Mouse (Mus musculus): ENCODE data around the gene Knop1. TPM values are rescaled to one million over a fixed set of nuclear protein-coding genes. Genes with fewer than 3 reads are reported as not detected.
A peak's percentile ranks its signal among the peaks of the same experiment; 100 is the strongest.

Knop1 gene
- 63.8 and 70.1 TPM in 2 replicates for total RNA-seq (2021)
- long read RNA-seq, full-length matches to known transcripts, result 11 of 54 reads
- long read RNA-seq, partial matches to known transcripts, result 28 of 54 reads
- long read RNA-seq, other reads (novel, unspliced or antisense), result 15 of 54 reads

DNA sequence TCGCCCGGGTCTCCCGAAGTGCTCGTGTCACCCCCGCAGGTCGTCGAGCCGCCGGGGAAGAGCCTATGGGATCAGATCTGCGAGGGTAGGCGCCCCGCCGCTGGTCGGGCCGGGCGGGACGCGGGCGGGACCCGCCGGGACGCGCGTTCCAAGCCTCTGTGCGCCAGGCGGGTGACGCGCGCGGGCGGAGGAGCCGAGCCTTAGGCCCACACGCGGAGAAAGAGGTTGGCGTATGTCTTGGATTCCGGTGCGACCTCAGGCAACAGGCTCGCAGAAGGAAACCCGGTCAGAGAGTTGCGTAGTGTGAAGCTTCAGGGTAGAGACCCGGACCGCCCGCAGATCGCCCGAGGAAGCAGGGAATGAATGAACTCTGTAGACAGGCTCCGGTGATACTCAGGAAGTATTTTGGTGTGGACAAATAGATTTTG is at the start of gene Knop1:
Knop1 (minus strand) TSS at position 378 of the 428 bp plus-strand sequence.
- DNase-seq, result peak; percentile 65

GRCm38 (mm10) chr7:118904530-118904929 is 48.5 kb upstream of the Knop1 start:
- peak; percentile 70 for DNase-seq

DNA sequence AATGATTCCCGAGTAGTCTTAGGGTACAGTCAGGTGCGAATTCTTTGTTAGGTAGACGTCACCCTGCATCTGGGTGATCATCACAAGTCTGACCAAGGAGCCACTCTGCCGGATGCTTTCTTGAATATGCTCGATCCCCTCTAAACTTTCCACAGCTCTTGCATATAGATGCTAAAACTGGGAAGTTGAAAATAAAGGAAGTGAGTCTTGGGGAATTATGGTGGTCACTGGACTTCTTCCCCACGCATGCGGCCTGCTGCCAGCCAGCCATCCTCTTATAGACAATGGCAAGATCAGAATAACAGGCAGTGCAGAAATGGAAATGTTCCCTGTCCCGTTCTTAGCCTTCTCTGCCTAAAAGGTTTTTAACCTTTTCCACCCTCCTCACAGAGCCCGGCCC is 47.8 kb upstream of the Knop1 start:
- DNase-seq, result no peak

GRCm38 (mm10) chr7:118902944-118903343 is 46.9 kb upstream of the Knop1 start:
- DNase-seq, result peak; percentile 26

DNA sequence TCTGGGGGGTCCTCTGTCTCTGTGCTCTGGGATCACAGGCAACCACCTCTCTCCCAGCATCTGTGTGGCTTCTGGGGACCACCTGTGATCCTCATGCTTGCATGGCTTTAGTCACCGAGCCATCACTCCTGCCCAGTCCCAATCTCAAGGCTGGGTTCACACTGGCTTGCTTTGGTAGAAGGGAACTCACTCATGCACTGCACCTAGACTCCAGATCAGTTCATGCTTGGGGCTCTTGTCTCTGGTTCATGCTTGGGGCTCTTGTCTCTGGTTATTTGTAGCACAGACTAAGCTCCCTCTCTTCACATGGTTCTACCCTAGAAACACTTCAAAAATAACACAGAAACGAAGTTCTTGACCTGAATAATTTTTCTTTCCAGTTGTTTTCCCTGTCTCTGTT is 44.0 kb upstream of the Knop1 start:
- DNase-seq, result no peak

DNA sequence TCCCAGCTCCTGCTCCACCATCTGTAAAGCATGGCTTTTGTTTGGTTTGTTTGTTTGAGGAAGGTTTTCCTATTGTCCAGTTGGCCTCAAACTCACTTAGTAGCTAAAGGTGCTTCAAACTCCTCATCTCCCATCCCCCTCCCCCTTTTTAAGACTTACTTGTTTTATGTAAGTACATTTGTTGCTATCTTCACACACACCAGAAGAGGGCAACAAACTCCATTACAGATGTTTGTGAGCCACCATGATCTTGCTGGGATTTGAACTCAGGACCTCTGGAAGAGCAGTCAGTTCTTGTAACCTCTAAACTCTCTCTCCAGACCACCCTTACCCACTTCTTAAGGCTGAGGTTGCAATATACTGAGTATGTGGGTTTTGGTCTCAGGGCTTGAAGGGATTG is 42.0 kb upstream of the Knop1 start:
- no peak for DNase-seq

- no peak for DNase-seq
Observed at GRCm38 (mm10) chr7:118895469-118896450, 39.7 kb upstream of the Knop1 start.

GRCm38 (mm10) chr7:118889046-118889680 is 33.1 kb upstream of the Knop1 start:
- DNase-seq, result no peak

DNA sequence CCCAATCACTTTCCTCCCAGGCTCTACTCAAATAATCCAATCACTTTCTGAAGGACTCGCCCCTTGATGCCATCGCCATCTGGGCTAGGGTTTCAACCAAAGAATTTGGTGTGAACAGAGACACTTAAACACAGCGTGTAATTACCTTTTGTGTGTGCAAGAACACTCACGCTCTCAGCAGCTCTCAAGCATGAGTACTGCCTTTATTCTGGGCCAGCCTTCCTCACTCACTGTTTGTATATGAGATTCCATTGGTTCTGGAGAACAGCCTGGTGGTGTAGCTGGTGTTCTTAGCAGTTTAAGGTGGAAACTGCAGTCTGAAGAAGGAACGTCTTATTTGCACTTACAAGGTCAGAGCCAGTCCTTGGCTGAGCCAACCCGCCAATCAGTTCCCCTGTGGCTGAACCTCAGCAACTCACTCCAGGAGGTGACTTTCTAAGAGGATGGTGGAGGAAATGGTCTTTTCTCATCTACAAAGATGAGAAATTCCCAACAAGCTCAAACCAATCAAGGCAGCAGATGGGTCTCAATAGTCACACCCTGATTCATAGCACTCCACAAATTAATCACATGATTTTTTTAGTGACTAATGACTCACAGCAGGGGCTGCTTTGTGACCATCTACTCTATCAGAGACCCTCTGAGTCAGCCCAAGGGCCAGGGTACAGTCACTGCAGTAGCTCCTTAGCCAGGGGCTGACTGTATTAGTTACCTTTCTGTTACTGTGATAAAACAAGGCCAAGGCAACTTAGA is 31.4 kb upstream of the Knop1 start:
- DNase-seq, result no peak

DNA sequence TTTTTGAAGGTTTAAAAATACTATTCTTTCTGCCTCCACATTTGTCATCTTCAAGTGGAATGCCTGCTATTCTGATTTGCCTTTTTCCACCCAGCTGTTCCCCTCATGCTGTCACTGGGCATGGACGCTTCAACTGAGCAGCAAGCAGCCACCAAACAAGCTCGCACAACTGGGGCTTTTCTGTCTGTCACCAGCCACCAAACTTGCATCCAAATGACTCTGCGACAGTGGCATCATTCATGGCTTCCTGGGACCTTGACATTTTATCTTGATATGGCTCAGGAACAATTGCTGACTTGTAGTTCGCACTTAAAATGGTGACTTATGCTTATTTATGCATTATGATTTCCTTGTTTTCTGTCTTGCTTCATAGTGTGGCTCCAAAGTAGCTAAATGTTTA is 28.9 kb upstream of the Knop1 start:
- no peak for DNase-seq

DNA sequence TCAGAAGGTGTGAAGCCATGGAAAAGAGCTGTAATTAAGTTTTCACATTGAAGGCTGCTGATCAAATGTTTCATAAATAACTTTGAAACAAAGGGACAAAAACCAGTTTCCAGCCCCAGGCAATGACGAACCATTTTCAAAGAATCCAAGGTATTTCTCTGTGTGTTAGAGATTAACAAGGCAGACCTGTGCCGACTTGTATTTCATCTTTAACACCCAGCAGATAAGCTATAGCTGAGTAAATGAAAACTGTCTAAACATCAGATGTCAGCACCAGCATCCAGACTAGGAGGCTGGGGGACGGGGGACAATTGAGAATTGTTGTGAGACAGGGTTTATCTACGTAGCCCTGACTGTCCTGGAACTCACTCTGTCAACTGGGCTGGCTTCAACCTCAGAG is 27.9 kb upstream of the Knop1 start:
- no peak for DNase-seq

GRCm38 (mm10) chr7:118879466-118880029 is 23.5 kb upstream of the Knop1 start:
- no peak for DNase-seq

DNA sequence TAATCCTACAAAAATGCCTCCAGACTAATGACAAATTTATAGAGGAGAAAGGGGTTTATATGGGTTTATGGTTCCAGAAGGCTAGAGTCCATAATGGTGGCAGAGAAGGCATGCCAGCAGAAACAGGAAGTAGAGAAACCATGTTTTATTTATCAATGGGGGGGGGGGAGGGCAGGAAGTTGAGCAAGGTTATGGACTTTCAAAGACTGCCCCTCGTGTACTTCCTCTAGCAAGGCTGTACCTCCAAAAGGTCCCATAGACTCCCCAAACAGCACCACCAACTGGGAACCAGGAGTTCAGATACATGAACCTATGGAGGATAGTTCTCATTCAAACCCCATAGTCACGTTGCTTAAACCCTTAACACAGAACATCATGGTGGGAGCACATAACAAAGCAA is 9.3 kb upstream of the Knop1 start:
- no peak for DNase-seq

DNA sequence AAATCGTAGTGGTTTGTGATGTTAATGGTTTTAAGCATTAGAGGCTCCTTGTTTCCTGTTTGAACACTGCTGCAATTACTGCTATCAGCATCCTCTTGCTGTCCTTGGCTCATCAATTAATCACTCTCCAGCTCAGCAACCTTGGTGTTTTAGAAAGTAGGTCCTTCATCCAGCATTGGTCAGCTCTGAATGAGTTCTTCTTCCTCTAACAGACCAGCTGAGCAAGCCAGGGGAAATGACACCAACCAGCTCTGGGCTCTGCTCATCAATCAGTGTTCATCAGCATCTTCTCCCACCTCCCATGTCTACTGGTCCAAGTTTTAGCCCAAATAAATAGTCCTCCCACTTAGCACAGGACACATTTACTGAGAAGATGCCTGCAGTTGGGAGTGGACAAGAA is 2.6 kb upstream of the Knop1 start:
- DNase-seq, result no peak

DNA sequence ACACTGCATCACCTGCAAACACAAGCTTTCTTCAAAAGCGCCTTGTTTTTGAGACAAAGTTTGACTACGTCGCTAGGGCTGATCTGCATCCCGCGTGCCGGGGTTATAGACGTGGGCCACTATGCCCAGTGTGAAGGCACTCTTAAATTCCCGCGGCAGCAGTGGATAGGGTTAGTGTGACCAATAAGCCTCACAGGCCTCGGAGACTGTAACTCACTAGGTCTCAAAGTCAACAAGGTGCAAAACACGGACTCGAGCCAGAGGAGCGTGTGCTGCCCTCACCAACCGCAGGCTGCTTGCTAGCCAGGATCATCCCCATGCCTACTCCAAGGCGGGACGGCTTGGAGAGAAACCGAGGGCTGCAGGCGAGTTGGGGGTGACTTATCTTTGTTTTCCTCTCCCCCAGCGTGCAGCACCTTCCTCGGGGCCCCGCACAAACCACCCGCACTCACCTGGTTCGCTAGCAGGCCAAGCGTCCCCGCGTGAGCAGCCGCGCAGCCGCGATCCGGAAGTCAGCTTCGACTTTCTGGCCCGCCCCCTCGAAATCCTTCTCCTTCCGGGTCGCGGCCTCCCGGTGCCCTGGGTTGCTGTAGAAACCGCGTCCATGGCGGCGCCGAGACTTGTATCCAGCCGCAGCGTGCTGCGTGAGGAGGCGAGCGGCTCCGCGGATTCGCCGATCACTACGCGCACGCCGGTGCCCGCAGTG is 730 bp downstream of the Knop1 start, which contains the start of gene Iqck:
Iqck (plus strand) TSS at position 582 of the 706 bp plus-strand sequence.
- DNase-seq, result peak; percentile 95

GRCm38 (mm10) chr7:118854606-118855005 is 1.4 kb downstream of the Knop1 start:
- DNase-seq, result no peak

GRCm38 (mm10) chr7:118852611-118853010 is 3.4 kb downstream of the Knop1 start:
- DNase-seq, result no peak

DNA sequence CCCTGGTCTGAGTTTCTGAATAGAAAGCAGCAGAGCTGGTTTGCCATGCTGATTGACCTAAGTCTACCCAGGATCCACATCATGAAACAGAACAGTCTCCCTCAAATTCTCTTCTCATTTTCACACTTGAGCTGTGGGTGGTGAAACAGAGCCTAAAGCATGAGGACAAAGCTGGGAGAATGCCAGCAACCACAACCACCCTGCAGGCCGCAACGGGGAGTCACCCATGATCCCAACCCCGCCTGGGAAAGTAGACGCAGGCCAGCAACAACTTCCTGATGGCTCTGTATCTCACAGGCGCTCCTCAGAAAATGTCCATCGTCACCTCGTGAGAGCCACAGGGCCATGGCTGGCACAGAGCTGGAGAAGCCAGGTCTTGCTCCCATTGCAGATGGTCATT is 4.5 kb downstream of the Knop1 start:
- peak; percentile 23 for DNase-seq

DNA sequence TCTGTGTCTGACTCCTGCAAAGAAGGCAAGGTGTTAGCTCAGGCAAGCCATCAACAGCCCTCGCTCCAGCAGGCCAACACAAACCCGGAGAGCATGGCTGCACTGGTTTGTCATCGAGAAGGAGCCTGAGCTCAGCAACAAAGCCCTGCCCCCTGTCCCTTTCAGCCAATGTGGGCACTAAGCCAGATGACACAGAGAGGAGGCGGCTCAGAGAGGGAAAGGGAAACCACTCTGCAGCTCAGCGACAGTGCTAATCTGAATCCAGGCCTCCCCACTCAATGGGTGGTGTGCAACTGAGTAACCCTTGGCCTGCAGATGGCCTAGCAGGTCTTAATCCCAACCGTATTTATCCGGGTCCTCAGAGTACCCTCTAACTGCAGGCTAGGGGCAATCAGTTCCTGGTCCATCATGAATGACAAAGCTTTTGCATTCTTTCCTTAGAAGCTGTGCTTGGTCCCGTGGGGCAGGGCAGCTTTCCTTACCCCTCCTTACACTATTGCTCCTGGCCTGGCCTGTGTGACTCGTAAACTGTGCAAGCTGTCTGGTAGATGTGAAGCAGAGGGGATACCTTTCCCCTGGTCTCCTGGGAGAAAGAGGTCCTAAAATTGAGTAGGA is 5.3 kb downstream of the Knop1 start:
- DNase-seq, result peak; percentile 71

- no peak for DNase-seq
Observed at GRCm38 (mm10) chr7:118849543-118850250, 6.4 kb downstream of the Knop1 start.
